Mouse (Mus musculus): ENCODE results near the gene Exoc7. TPM values are rescaled to one million over a fixed set of nuclear protein-coding genes. Genes with fewer than 3 reads are reported as not detected.
A peak's percentile ranks its signal among the peaks of the same experiment; 100 is the strongest.
"Not testable (repeated sequence)": the region's sequence is repeated elsewhere in the genome, so short reads cannot be mapped to it uniquely, and the experiment has no call there.

The Exoc7 gene
- total RNA-seq, 1 experiment from 2014 or later: 30.4 TPM

GRCm38 (mm10) chr11:116283982-116284381 is 23.1 kb downstream of the Exoc7 start:
- peak; percentile 30; the same call in 1 of the 2 replicates for ATAC-seq (ENCODE audit: extremely low read depth, insufficient number of reproducible peaks, low FRiP score, poor library complexity, severe bottlenecking)

GRCm38 (mm10) chr11:116282912-116283521 is 24.0 kb downstream of the Exoc7 start:
- ATAC-seq (ENCODE audit: extremely low read depth, insufficient number of reproducible peaks, low FRiP score, poor library complexity, severe bottlenecking): no peak

DNA sequence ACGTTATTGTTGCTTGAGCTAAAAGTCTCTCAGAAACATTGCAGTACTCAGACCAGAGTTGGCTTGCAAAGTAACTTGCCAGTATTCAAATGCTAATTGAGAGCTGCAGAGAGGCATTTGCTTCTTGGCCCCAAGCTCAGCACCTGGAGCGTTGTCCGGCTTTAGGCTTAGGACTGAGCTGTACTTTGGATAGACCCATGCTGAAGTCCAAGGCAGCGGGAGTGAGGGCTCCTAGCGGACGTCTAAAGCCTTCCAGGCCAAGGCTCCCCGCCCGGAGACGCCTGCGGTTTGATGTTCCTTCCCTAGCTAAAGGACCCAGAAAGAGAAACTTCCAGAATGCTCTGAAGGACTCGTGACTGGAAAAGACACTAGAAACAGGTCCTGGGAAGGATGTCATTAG is 24.9 kb downstream of the Exoc7 start:
- no peak for ATAC-seq (ENCODE audit: extremely low read depth, insufficient number of reproducible peaks, low FRiP score, poor library complexity, severe bottlenecking)

- no peak for ATAC-seq (ENCODE audit: extremely low read depth, insufficient number of reproducible peaks, low FRiP score, poor library complexity, severe bottlenecking)
Measured at GRCm38 (mm10) chr11:116281671-116282070, 25.4 kb downstream of the Exoc7 start.

- no peak for ATAC-seq (ENCODE audit: extremely low read depth, insufficient number of reproducible peaks, low FRiP score, poor library complexity, severe bottlenecking)
Measured at GRCm38 (mm10) chr11:116280751-116281663, 26.0 kb downstream of the Exoc7 start, which contains the start of gene Galr2. TSS of gene Galr2 (plus strand) at chr11:116280939.

DNA sequence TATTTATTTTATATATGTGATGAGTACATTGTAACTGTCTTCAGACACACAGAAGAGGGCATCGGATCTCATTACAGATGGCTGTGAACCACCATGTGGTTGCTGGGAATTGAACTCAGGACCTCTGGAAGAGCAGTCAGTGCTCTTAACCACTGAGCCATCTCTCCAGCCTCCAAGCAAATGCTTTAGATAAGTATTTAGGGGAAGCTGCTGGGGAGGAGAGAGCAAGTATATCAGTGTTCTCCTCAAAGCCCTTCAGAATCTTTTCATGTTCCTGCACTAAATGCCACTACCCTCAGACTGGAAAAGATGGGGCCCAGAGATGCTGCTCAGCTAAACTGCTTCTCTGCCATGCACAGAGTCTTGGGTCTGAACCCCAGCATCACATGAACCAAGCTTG is 29.8 kb downstream of the Exoc7 start:
- not testable (repeated sequence) for ATAC-seq (ENCODE audit: extremely low read depth, insufficient number of reproducible peaks, low FRiP score, poor library complexity, severe bottlenecking)

DNA sequence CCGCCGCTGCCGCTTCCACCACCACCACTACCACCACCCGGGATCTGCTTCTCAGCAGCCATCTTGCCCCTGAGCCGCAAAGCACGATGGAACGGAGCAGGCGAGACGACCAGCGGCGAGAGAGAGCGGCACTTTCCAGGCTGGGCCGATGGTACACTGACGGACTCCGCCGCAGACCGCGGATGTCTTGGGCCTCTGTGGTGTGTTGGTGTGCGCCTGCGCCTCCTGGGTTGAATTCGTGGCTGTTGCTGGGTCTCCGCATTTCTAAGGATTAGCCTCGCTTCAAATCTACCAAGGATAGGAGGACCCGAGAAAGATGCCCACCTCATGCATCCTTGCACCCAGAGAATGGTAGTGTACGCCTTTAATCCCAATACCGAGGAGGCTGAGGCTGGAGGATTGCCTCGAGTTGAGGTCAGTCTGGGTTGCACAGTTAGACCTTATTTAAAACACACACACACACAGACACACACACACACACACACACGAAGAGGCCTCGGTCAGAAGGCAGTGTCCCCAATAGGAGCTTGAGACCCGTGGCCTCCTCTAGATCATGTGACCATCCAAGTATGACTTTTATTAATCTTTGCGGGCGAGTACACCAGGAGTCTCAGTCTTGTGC is 32.9 kb downstream of the Exoc7 start, which contains the start of gene Srp68:
TSS of gene Srp68 (minus strand) at position 173 of the 622 bp plus-strand sequence.
- peak; percentile 96 for ATAC-seq (ENCODE audit: extremely low read depth, insufficient number of reproducible peaks, low FRiP score, poor library complexity, severe bottlenecking)

- no peak for ATAC-seq (ENCODE audit: extremely low read depth, insufficient number of reproducible peaks, low FRiP score, poor library complexity, severe bottlenecking)
Measured at GRCm38 (mm10) chr11:116273469-116274044, 33.5 kb downstream of the Exoc7 start.

- ATAC-seq (ENCODE audit: extremely low read depth, insufficient number of reproducible peaks, low FRiP score, poor library complexity, severe bottlenecking): no peak
Measured at GRCm38 (mm10) chr11:116272589-116273468, 34.2 kb downstream of the Exoc7 start.

GRCm38 (mm10) chr11:116269560-116269959 is 37.5 kb downstream of the Exoc7 start:
- ATAC-seq (ENCODE audit: extremely low read depth, insufficient number of reproducible peaks, low FRiP score, poor library complexity, severe bottlenecking): no peak

GRCm38 (mm10) chr11:116268313-116268712 is 38.7 kb downstream of the Exoc7 start:
- ATAC-seq (ENCODE audit: extremely low read depth, insufficient number of reproducible peaks, low FRiP score, poor library complexity, severe bottlenecking): no peak

DNA sequence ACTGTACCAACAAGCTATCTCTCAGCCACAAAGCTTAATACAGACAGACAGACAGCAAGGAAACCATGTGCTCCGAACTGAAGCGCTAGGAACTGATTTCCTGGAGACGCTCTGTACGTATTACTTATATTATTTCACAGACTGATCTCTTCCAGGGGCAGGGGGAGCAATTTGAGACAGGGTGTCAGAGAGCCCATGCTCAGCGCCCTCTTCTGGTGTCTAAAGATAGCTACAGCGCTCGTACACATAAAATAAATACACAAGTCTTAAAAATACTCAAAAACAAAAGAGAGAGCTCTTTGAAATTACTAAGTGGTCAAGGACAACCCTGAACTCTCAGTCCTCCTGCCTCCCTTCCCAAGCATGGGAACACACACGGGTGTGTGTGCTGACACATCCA is 39.4 kb downstream of the Exoc7 start:
- no peak for ATAC-seq (ENCODE audit: extremely low read depth, insufficient number of reproducible peaks, low FRiP score, poor library complexity, severe bottlenecking)

- no peak for ATAC-seq (ENCODE audit: extremely low read depth, insufficient number of reproducible peaks, low FRiP score, poor library complexity, severe bottlenecking)
Measured at GRCm38 (mm10) chr11:116265850-116266249, 41.2 kb downstream of the Exoc7 start.

GRCm38 (mm10) chr11:116265352-116265751 is 41.7 kb downstream of the Exoc7 start:
- ATAC-seq (ENCODE audit: extremely low read depth, insufficient number of reproducible peaks, low FRiP score, poor library complexity, severe bottlenecking): no peak

DNA sequence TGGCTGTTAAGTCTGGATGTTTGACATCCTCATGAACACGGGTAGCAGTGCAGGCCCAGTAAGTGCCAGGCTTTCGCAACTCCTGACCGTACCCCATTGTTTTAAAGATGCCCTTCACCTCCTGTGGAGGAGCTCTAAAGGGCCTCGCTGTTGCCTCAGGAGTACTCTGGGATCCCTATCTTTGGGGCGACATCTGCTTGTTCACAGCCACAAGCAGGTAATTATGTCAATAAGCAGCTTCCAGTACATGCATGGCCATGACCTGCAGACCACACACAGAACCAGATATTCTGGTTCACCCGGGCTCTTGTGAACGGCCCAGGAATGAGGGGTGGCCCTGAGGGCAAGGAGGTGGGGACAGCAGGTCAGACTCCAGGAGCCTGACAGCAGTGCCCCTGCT is 46.8 kb downstream of the Exoc7 start:
- ATAC-seq (ENCODE audit: extremely low read depth, insufficient number of reproducible peaks, low FRiP score, poor library complexity, severe bottlenecking): no peak

DNA sequence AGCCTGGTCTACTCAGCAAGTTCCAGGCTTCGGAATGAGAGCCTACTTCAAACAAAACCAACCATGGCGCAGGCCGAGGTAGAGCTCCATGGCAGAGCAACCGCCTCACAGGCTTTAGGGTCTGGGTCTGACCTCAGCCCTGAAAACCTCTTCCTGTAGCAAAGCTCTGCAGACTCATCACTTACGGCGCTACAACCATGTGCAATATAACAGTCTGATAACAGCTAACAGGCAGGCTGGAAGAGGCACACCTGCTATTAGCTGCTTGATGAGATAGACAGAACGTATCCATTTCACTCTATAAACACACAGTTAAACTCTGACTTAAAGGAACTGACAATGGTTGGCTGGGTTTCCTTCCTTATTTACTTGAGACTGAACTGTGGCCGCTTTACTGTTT is 47.6 kb downstream of the Exoc7 start:
- no peak for ATAC-seq (ENCODE audit: extremely low read depth, insufficient number of reproducible peaks, low FRiP score, poor library complexity, severe bottlenecking)

- no peak for ATAC-seq (ENCODE audit: extremely low read depth, insufficient number of reproducible peaks, low FRiP score, poor library complexity, severe bottlenecking)
Measured at GRCm38 (mm10) chr11:116255982-116256675, 50.9 kb downstream of the Exoc7 start.

Measured in neutrophil, adult 5-6 weeks (primary cell).